Mouse (Mus musculus) forelimb bud, embryonic 11.5 days (tissue): Measurements from ENCODE around the gene Nup160.

ENCODE experiments used
- DNase-seq: peaks from one replicate; pipeline ENCODE4 v3.0.0-alpha.2; 2012; ENCODE audit warnings: low read depth, low spot score

Nup160 gene

GRCm38 (mm10) chr2:90661426-90661825 is 15.6 kb upstream of the Nup160 start:
- no peak for DNase-seq

GRCm38 (mm10) chr2:90666591-90667387 is 10.2 kb upstream of the Nup160 start:
- DNase-seq: peak; percentile 31

- peak; percentile 48 for DNase-seq
Observed at GRCm38 (mm10) chr2:90667388-90668265, 9.4 kb upstream of the Nup160 start.

GRCm38 (mm10) chr2:90670343-90670742 is 6.7 kb upstream of the Nup160 start:
- no peak for DNase-seq

- no peak for DNase-seq
Observed at GRCm38 (mm10) chr2:90673339-90673738, 3.7 kb upstream of the Nup160 start.

- DNase-seq: no peak
Observed at GRCm38 (mm10) chr2:90674555-90674954, 2.5 kb upstream of the Nup160 start.

- DNase-seq: no peak
Observed at GRCm38 (mm10) chr2:90675488-90675887, 1.5 kb upstream of the Nup160 start.

- DNase-seq: peak; percentile 4
Observed at GRCm38 (mm10) chr2:90678256-90679060, 1.4 kb downstream of the Nup160 start.

- peak; percentile 91 for DNase-seq
Observed at GRCm38 (mm10) chr2:90679061-90679810, 2.2 kb downstream of the Nup160 start.

GRCm38 (mm10) chr2:90700943-90701342 is 23.9 kb downstream of the Nup160 start:
- no peak for DNase-seq

- DNase-seq: no peak
Observed at GRCm38 (mm10) chr2:90708548-90708947, 31.5 kb downstream of the Nup160 start.

- no peak for DNase-seq
Observed at GRCm38 (mm10) chr2:90715555-90716092, 38.6 kb downstream of the Nup160 start.

- no peak for DNase-seq
Observed at GRCm38 (mm10) chr2:90717366-90717765, 40.4 kb downstream of the Nup160 start.

- DNase-seq: no peak
Observed at GRCm38 (mm10) chr2:90717948-90718347, 40.9 kb downstream of the Nup160 start.

GRCm38 (mm10) chr2:90726818-90727217 is 49.8 kb downstream of the Nup160 start:
- no peak for DNase-seq

GRCm38 (mm10) chr2:90735326-90735725 is 58.3 kb downstream of the Nup160 start:
- DNase-seq: no peak

- no peak for DNase-seq
Observed at GRCm38 (mm10) chr2:90738801-90739200, 61.8 kb downstream of the Nup160 start.

GRCm38 (mm10) chr2:90739327-90739726 is 62.3 kb downstream of the Nup160 start:
- DNase-seq: no peak

- DNase-seq: no peak
Observed at GRCm38 (mm10) chr2:90739921-90740320, 62.9 kb downstream of the Nup160 start.

GRCm38 (mm10) chr2:90744285-90745052 is 67.5 kb downstream of the Nup160 start:
- DNase-seq: no peak
